Mouse (Mus musculus) inflammation-experienced regulatory T-cells, adult 16 weeks (primary cell): Measurements from ENCODE around the gene Olfr552. TPM values are rescaled to one million over a fixed set of nuclear protein-coding genes. Genes with fewer than 3 reads are reported as not detected.

Source experiments
- polyA plus RNA-seq: library from polyadenylated mRNA; unstranded; fragments of 100-300 nt; shearing (Covaris generic); gene quantifications from one replicate; pipeline ENCODE4 v1.2.1, GENCODE M21; 2017

Olfr552 gene
- not detected for polyA plus RNA-seq

DNA sequence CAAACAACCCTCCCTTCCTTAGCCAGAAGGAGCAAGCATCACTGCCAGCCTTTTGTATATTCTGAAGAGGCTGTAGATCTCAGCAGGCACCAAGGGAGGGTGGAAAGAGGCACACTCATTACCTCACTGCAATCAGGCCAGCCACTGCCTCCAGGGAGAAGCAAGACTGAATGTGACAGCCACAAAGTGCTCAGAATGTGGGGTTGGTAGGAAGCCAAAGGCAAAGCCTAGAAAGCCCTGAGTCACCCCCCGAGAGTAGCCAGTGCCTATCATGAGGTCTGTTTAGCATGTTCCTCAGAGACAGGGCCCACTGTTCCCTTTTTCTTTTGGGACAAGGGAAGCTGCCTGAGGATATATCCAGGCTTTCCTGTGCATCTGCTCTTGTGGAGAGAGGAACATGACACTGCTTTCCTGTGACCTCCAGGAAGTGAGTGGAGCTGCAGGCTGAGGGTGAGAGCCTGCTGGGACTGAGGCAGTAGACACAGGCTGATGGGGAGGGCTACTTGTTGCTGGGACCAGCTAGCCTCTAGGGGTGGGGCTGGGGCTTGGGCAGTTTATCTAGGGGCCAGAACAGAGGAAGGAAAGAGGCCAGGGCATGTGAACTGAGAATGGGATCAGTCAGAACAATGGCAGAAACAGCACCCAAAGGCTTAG is at the start of gene Olfr552:
Gene Olfr552, plus strand, starts transcription at position 393 of the 654 bp plus-strand sequence.

DNA sequence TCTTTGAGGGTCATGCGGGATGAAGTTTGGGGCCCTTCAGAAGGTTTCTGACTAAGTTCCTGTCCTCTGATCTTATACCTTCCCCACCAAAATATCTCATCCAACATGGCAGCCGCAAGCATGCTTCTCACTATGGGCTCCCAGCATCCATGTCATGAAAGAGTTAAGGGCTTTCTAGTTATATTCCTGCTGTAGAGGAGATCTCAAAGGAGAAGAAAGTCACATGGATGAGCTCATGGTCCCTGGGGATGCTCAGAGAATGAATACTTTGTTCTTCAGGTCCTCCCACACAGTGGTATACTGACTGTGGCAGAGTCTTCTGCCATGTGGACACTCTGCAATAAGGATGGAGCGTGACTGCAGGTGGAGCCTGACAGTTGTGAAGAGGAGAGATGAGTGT is 48.0 kb upstream of the Olfr552 start, which contains the start of gene Olfr549:
Gene Olfr549, plus strand, starts transcription at position 301 of the 400 bp plus-strand sequence.

GRCm38 (mm10) chr7:102564999-102565997 is 32.3 kb upstream of the Olfr552 start, which contains the start of gene Trim21:
Trim21 (minus strand) TSS chr7:102565486.

DNA sequence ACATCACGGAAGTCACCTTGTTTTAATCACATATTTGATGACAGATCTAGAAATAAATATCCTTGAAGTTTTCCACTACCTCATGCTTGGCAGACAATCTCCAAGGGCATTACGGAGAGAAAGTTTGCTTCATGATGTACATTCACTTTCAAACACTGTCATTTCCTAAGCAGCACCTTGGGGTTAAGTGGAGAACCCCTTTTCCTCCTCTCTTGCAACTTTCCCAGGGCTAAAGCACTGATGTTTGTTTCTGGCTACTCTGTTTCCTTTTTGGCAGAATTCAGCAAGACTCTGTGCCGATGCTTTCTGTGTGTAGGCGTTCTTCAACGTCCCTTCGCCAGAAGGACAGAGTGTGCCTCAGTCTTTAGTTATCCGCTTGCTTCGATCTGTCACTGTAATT is 26.4 kb upstream of the Olfr552 start, which contains the start of gene Olfr550:
Gene Olfr550, plus strand, starts transcription at position 301 of the 400 bp plus-strand sequence.

GRCm38 (mm10) chr7:102591786-102592185 is 5.8 kb upstream of the Olfr552 start, which contains the start of gene Olfr551:
Olfr551 (minus strand) TSS chr7:102591886.

GRCm38 (mm10) chr7:102618118-102618517 is 20.5 kb downstream of the Olfr552 start, which contains the start of gene Olfr553:
Olfr553 (minus strand) TSS chr7:102618218.

DNA sequence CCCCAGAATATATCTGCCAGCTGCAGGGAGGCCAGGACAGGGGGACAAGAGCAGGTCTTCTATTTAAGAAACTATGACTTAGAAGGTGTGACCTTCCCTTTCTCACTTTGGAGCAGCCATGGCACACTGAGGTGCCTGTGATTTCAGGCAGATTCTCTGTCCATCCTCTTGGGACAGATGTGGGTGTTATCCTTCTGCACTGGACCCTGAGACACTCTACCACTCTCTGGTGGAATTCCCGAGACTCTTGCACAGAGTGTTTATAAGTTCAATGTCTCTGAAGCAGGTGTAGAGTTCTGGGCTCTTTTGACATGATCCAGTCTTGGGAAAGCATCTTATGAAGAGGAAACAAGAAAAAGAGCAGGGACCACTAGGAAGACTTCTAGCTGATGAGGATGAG is 40.6 kb downstream of the Olfr552 start, which contains the start of gene Olfr554:
Gene Olfr554, plus strand, starts transcription at position 301 of the 400 bp plus-strand sequence.

Other genes with a start within 250 kb of the Olfr552 start
- 61.1 TPM for gene Rrm1, start 156.1 kb upstream of the Olfr552 start, polyA plus RNA-seq
- gene Olfr543, start 116.1 kb upstream of the Olfr552 start, polyA plus RNA-seq = not detected
- 0.09 TPM for gene Olfr544, start 109.5 kb upstream of the Olfr552 start, polyA plus RNA-seq
- gene Olfr545, start 98.2 kb upstream of the Olfr552 start, polyA plus RNA-seq = not detected
- not detected for gene Olfr547, start 63.0 kb upstream of the Olfr552 start, polyA plus RNA-seq
- not detected for gene Olfr548-ps1, start 56.9 kb upstream of the Olfr552 start, polyA plus RNA-seq
- not detected for gene Olfr549, start 47.9 kb upstream of the Olfr552 start, polyA plus RNA-seq
- 132 TPM for gene Trim21, start 32.3 kb upstream of the Olfr552 start, polyA plus RNA-seq
- not detected for gene Olfr550, start 26.3 kb upstream of the Olfr552 start, polyA plus RNA-seq
- gene Olfr551, start 5.9 kb upstream of the Olfr552 start, polyA plus RNA-seq = not detected
- gene Olfr553, start 20.4 kb downstream of the Olfr552 start, polyA plus RNA-seq = not detected
- gene Olfr554, start 40.7 kb downstream of the Olfr552 start, polyA plus RNA-seq = not detected
- not detected for gene Olfr555, start 61.1 kb downstream of the Olfr552 start, polyA plus RNA-seq
- not detected for gene Olfr556, start 67.1 kb downstream of the Olfr552 start, polyA plus RNA-seq
- 22.3 TPM for gene Trim68, start 89.6 kb downstream of the Olfr552 start, polyA plus RNA-seq
- gene Olfr557, start 98.1 kb downstream of the Olfr552 start, polyA plus RNA-seq = not detected
- not detected for gene Olfr558, start 104.4 kb downstream of the Olfr552 start, polyA plus RNA-seq
- not detected for gene Olfr33, start 121.3 kb downstream of the Olfr552 start, polyA plus RNA-seq
- not detected for gene Olfr559, start 129.7 kb downstream of the Olfr552 start, polyA plus RNA-seq
- not detected for gene Olfr560, start 161.6 kb downstream of the Olfr552 start, polyA plus RNA-seq
- gene Olfr78, start 161.7 kb downstream of the Olfr552 start, polyA plus RNA-seq = not detected
- gene Olfr561, start 173.5 kb downstream of the Olfr552 start, polyA plus RNA-seq = not detected
- gene Olfr564, start 205.7 kb downstream of the Olfr552 start, polyA plus RNA-seq = not detected